ENCODE assay signal across 8 mouse cellular contexts in genomic region chr8:106603933-106604332, GRCm38 (mm10). TPM values are rescaled to one million over a fixed set of nuclear protein-coding genes. Genes with fewer than 3 reads are reported as not detected.
DNase-seq lines count a peak whose midpoint lies in the region; ATAC-seq and TF ChIP-seq lines count a peak whose summit lies in the region.

No protein-coding gene starts in this region.

- H3K27ac ChIP-seq in lung, embryonic 15.5 days: no peak overlapping the region
- H3K27ac ChIP-seq in intestine, postnatal 0 days (ENCODE audit: low read depth, low read length): peak overlapping the region; percentile 81
- no peak overlapping the region for H3K27ac ChIP-seq in neural tube, embryonic 13.5 days (replicated peaks)

- H3K9ac ChIP-seq in lung, embryonic 15.5 days: peak overlapping the region; percentile 64
- peak overlapping the region; percentile 85 for H3K9ac ChIP-seq in intestine, postnatal 0 days (ENCODE audit: low read depth, low read length)
- H3K9ac ChIP-seq in neural tube, embryonic 13.5 days: peak overlapping the region; percentile 61

- peaks cover 24% of the 10 kb centered on the region for H3K4me1 ChIP-seq in lung, embryonic 15.5 days
- H3K4me1 ChIP-seq in intestine, postnatal 0 days (replicated peaks; ENCODE audit: control insufficient read depth, insufficient read depth, low read length): no peaks in the 10 kb centered on the region
- peaks cover 16% of the 10 kb centered on the region for H3K4me1 ChIP-seq in neural tube, embryonic 13.5 days (replicated peaks)

- H3K27me3 ChIP-seq in lung, embryonic 15.5 days: peaks cover 48% of the 10 kb centered on the region
- H3K27me3 ChIP-seq in intestine, postnatal 0 days (replicated peaks; ENCODE audit: control insufficient read depth, insufficient read depth, low read length): 0 out of 2 replicates have a peak, but pooled peaks cover 3% of the 10 kb centered on the region
- H3K27me3 ChIP-seq in neural tube, embryonic 13.5 days: peaks cover 70% of the 10 kb centered on the region

- no peaks in the 10 kb centered on the region for H3K36me3 ChIP-seq in lung, embryonic 15.5 days
- H3K36me3 ChIP-seq in intestine, postnatal 0 days (ENCODE audit: control insufficient read depth, insufficient read depth): no peaks in the 10 kb centered on the region
- H3K36me3 ChIP-seq in neural tube, embryonic 13.5 days: no peaks in the 10 kb centered on the region

- H3K4me2 ChIP-seq in lung, embryonic 15.5 days: peak overlapping the region; percentile 53
- peak overlapping the region; percentile 65 for H3K4me2 ChIP-seq in intestine, postnatal 0 days (replicated peaks; ENCODE audit: low read depth)
- H3K4me2 ChIP-seq in neural tube, embryonic 13.5 days: peak overlapping the region; percentile 92

- ATAC-seq in CD4-positive, CD25-positive, alpha-beta regulatory T cell, adult 4 months: no peak
- ATAC-seq in lung, embryonic 15.5 days (ENCODE audit: borderline replicate concordance, extremely low read depth, low FRiP score, low TSS enrichment): 0 out of 2 replicates have a peak, but pooled peaks have one; percentile 11
- ATAC-seq in intestine, postnatal 0 days: no peak
- ATAC-seq in neural tube, embryonic 13.5 days (ENCODE audit: low read depth): no peak

- DNase-seq in CD4-positive, CD25-positive, alpha-beta regulatory T cell, adult 2 months (ENCODE audit: low read depth, low spot score): peak; percentile 8
- no peak for DNase-seq in lung, postnatal 36 days
- no peak for DNase-seq in gastrocnemius, adult 8-10 months (ENCODE audit: low spot score in 2 of 2)
- no peak for DNase-seq in ovary, adult 18-20 months (ENCODE audit: low spot score)

- under 1% methylated on average over 19 of the region's 19 CpGs for WGBS in lung, embryonic 15.5 days
- 1% methylated on average over 19 of the region's 19 CpGs for WGBS in intestine, postnatal 0 days
- under 1% methylated on average over 19 of the region's 19 CpGs for WGBS in neural tube, embryonic 13.5 days

- no peak for TF ChIP-seq CTCF in intestine, postnatal 0 days (IDR thresholded peaks at IDR 0.05; ENCODE audit: low read depth)

- no peaks in the 10 kb centered on the region for H3K9me3 ChIP-seq in lung, embryonic 15.5 days
- H3K9me3 ChIP-seq in intestine, postnatal 0 days (ENCODE audit: control insufficient read depth): no peaks in the 10 kb centered on the region
- H3K9me3 ChIP-seq in neural tube, embryonic 13.5 days: no peaks in the 10 kb centered on the region

- H3K4me3 ChIP-seq in lung, embryonic 15.5 days: peak overlapping the region; percentile 52
- peak overlapping the region; percentile 64 for H3K4me3 ChIP-seq in intestine, postnatal 0 days (ENCODE audit: low read depth, low read length)
- peak overlapping the region; percentile 48 for H3K4me3 ChIP-seq in neural tube, embryonic 13.5 days

RNA-seq across cellular contexts. Expression of gene Cdh1, which starts 0.8 kb away (rescaled TPM):
- polyA plus RNA-seq in CD4-positive, CD25-positive, alpha-beta regulatory T cell, adult 4 months (2017; shearing (Covaris generic)): under 1 TPM; 0.56 to 0.81 TPM
- polyA plus RNA-seq in lung, embryonic 15.5 days (2015; fragmentation: Nextera tagmentation; extraction: Ambion mirVana): 106 and 117 TPM in 2 replicates
- 82.1 and 88.1 TPM in 2 replicates for polyA plus RNA-seq in intestine, postnatal 0 days (2015; fragmentation: Nextera tagmentation; extraction: Ambion mirVana)
- 4.0 and 4.1 TPM in 2 replicates for polyA plus RNA-seq in neural tube, embryonic 13.5 days (2015; fragmentation: Nextera tagmentation; extraction: Ambion mirVana)
- under 1 TPM; 0.11 to 0.38 (median 0.31) TPM for total RNA-seq in gastrocnemius, adult 8-10 months (2022)

RNA-seq across cellular contexts. Expression of gene Gm10073, which starts 30.7 kb away (rescaled TPM):
- polyA plus RNA-seq in CD4-positive, CD25-positive, alpha-beta regulatory T cell, adult 4 months (2017; shearing (Covaris generic)): 10 to 100 TPM; 22.4 to 46.0 TPM
- 8.3 and 9.0 TPM in 2 replicates for polyA plus RNA-seq in lung, embryonic 15.5 days (2015; fragmentation: Nextera tagmentation; extraction: Ambion mirVana)
- 8.8 and 9.2 TPM in 2 replicates for polyA plus RNA-seq in intestine, postnatal 0 days (2015; fragmentation: Nextera tagmentation; extraction: Ambion mirVana)
- polyA plus RNA-seq in neural tube, embryonic 13.5 days (2015; fragmentation: Nextera tagmentation; extraction: Ambion mirVana): 9.1 and 19.1 TPM in 2 replicates
- 100 to 1,000 TPM in 3 of 4 experiments, 10 to 100 TPM in 1; 99.2 to 128 (median 106) TPM for total RNA-seq in gastrocnemius, adult 8-10 months (2022)

Comparison
In these comparisons a context has a peak if more than half of its experiments do, and no peak if none do; other contexts are left out.
1. RNA of gene Cdh1, which starts 0.8 kb away (polyA plus RNA-seq): 106 to 117 TPM in lung, embryonic 15.5 days and 82.1 to 88.1 TPM in intestine, postnatal 0 days; 4.0 to 4.1 TPM in neural tube, embryonic 13.5 days and 0.56 to 0.81 TPM in CD4-positive, CD25-positive, alpha-beta regulatory T cell, adult 4 months; every median in the first group is over 10 times any median in the second.
2. Peak in every context shown above with its lines, with median percentiles within 50 percentile points of each other: H3K4me2 ChIP-seq, H3K4me3 ChIP-seq and H3K9ac ChIP-seq.